Mouse (Mus musculus) c-Kit-positive CD71-positive TER-119-positive erythroid progenitor cells, embryonic 14.5 days (primary cell): Measurements from ENCODE around the gene Sept8.
A peak's percentile ranks its signal among the peaks of the same experiment; 100 is the strongest.
"Not testable (repeated sequence)": the region's sequence is repeated elsewhere in the genome, so short reads cannot be mapped to it uniquely, and the experiment has no call there.

ENCODE experiments used
- DNase-seq: peaks from one replicate; pipeline ENCODE4 v3.0.0-alpha.2; 2013; ENCODE audit warnings: low spot score

Sept8 gene

DNA sequence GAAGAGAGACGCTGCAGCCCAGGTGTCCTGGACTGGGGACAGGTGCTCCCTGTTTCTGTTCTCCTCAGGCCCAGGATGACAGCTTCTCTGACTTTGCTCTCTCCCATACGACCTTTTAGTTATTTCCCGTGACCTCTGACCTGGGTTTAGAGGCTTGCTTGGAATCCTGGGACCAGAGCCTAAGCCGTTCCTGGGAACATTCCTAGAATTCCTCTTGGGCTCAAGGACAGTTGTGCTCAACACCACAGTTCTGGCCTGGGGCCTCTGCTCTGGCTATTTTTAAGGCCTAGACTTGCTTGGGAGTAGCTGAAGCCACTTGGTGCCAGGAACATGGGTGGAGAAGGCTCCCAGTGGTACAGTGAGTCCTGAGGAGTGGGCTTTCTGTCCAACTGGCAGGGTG, 6.4 kb downstream of the Sept8 start:
- DNase-seq: no peak

DNA sequence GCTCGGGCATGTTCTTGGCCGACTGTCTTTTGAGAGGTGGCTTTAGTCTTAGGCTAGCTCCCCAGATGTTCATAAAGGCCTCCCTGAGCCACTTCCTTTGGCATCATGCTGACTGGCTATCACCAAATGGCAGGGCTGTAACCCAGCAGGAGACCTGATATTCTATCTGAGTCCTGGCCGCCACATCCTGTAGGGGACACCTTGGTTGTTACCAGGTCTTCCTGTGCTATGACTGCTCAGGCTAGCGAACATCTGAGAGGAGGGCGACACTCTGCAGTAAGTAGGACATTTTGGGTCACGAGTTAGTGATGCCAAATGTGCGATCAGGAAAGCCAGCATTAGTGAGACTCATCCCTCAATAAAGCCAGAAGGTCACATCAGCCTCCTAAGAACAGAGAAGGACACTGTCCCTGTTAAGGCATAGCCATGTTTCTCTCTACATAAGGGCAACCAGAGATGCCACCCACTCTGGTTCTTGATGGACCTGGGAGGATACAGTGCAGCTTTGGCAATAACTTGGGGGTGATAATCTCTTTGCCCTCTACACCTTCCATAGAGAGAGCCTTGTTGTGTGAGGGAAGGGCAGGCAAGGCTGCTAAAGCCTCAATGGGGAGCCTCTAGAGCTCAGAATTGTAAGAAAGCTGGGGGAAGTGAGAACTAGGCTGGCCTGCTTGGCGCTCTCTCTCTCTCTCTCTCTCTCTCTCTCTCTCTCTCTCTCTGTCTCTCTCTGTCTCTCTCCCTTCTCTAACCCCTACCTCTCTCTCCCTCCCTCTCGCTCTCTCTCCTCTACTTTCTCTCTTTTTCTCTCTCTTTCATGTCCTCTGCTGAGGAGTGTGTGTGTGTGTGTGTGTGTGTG, 9.6 kb downstream of the Sept8 start:
- no peak for DNase-seq

DNA sequence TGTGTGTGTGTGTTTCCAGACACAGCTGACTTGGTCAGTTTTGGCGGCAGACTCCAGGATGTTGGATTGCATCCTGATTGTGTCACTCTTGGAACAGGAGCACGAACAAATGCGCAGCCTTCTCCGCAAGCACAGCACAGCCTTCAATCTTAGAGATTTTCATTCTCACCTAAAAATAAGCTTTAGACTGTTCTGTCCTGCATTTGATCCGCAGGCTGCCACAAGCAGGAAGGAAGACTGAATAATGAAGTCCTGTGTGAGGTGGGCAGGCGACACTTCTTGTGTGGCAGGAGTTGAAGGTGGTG, 10.1 kb downstream of the Sept8 start:
- DNase-seq: no peak

DNA sequence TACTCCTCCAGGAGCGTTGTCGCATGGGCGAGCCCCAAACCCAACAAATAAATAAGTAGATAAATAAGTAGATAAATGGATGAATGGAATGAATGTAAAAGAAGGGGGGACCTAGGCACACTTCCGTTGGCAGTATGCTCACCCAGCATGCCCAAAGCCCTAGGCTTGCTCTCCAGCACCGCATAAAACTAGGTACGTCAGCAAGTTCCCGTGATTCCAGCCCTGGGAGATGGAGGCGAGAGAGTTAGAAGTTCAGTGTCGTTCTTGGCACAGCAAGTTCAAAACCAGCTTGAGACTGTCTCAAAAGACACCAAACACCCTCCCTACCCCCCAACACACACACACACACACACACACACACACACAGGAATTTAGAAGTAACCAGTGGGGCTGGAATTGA, 10.9 kb downstream of the Sept8 start:
- no peak for DNase-seq

DNA sequence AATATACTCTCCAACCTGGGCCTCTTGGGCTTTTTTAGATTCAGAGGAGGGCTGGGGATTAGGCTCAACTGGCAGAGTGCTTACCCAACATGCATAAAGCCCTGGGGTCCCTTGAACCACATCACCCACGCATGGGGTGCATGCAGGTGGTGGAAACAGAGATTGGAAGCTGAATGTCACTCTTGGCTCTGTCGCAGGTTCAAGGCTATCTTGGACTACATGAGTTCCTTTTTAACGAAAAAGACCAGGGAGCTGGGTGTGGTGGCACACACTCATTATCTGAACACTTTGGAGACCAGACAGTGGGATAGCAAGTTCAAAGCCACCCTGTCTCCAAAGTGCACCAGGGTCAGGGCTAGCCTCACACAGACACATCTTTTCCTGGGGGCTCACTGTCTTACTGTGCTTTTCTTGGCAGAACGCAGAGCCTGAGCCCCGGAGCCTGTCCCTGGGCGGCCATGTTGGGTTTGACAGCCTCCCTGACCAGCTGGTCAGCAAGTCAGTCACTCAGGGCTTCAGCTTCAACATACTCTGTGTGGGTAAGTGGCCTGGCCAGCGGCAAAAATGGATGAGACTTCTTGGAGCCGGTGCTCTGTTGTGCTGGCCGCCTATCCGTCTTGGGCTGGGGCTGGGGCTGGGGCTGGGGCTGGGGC, 12.6 kb downstream of the Sept8 start:
- DNase-seq: no peak

DNA sequence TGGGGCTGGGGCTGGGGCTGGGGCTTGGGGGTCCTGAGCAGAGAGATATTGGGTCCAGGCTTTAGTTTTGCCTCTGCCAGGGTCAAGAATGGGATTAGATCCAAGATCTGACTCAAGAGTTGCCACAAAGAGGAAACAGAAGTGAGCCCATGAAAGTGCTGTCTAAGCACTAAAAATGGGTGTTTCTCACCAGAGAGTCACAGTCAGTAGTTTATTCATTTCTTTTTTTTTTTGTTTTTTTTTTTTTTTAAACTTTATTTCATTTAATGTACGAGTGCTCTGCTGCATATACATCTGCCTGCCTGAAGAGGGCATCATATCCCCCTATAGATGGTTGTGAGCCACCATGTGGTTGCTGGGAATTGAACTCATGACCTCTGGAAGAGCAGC, 13.2 kb downstream of the Sept8 start:
- no peak for DNase-seq

DNA sequence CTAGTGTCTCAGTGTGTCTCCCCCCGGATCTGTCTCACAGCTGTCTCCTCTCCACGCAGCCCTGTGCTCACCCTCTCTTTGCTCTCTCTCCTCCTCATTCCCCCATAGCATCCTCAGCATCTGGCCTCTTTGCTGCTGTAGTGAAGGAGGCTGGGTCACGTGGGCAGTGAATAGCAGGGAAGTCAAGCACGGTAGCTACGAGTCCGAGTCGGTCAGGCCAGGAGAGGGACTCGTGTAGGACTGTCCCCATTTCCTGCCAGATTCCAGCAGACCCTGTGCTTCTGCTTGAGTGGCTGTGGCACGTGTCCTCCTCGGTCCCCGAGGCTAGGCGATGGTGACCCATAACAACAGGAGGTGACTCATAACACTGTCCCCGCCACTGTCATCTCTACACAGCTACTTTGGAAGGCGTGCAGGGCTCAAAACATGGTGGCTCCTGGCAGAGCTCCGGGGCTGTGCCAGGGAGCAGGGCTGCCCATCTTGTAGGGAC, 20.0 kb downstream of the Sept8 start:
- no peak for DNase-seq

DNA sequence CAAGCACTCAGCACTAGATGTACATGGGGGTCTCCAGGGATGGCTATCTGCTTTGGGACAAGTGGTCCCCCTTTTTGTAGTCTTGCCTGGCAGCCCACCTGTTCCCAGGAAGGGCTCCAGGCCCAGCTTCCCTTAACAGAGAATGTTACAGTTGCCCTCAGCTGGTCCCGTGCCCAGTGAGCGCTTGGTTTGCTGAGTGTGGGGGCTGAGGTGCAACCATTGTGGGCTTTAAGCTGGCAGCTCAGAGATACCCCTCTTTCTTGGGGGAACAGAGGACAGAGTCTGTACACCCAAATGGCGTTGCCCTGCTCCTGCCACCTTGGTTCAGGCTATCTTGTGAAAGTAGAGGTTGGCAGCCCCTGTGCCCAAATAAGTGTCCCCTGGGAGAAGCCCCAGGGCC, 21.3 kb downstream of the Sept8 start:
- no peak for DNase-seq

DNA sequence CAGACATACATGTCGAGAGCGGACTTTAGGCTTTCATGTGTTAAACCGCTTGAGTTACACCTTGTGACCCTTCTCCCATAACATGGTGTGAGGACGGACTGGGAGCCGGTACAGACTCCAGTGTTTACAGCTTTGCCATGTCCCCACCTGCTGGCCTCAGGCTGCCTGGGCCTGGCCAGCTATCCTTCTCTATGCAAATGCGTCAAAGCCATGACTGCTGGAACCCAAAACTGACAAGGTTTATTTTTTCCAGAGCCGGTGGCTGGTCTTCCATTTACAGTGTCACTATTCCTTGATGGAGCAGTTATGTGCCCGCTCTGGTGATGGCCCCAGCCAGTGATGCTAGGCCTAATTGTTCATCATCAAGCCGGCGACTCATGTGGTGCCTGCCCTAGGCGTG, 22.2 kb downstream of the Sept8 start:
- DNase-seq: no peak

DNA sequence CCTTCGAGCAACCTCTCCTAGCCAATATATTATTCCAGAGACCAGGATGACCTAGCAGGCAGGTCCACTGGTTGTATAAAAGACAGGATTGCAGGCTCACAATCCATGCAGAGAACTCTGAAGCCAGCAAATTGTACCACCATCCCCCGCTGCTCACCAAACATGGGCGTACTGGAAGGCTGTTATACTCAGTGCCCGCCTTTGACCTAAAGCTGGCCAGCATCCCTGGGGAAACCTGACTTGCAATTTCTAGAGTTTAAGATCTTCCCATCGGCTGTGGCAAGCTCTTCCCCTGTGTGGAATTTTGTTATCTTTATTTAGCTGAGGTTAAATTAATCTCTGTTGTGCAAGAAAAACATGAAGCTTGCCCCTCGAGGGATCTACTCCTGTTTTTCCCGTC, 24.0 kb downstream of the Sept8 start:
- no peak for DNase-seq

DNA sequence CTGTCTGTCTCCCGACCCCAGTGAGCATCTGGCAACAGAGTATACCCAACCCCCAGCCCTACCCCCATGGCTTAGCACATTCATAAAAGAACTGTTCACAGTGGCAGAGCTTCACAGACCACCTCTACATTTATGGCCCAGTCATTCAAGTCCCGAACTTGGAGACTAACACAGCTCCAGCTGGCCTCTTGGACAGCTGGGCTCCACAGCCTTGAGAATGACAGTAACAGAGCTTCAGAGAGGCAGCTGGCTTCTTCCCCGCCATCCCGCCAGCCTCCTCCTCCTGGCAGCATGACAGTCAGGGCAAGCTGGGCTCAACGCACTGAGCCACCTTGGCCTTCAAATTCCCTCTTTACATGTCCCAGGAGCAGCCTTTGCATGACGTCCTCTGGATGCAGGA, 27.2 kb downstream of the Sept8 start:
- no peak for DNase-seq

DNA sequence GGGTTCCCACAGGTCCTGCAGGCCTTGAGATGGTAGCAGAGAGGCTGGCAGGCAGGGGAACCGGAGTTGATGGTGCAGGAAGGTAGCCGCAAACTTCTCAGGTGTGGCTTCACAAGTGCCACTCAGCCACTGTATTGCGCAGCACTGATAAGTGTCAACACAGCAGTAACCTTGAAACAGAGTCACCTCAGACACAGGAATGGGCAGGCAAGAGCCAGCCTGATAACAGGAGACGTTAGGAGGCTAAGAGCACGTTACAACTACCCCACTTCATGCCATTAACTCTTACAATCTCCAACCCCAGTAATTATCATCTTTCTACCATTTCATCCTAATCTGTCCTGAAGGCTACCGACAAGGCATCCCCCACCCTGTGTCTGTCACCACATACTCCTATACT, 28.5 kb downstream of the Sept8 start:
- no peak for DNase-seq

DNA sequence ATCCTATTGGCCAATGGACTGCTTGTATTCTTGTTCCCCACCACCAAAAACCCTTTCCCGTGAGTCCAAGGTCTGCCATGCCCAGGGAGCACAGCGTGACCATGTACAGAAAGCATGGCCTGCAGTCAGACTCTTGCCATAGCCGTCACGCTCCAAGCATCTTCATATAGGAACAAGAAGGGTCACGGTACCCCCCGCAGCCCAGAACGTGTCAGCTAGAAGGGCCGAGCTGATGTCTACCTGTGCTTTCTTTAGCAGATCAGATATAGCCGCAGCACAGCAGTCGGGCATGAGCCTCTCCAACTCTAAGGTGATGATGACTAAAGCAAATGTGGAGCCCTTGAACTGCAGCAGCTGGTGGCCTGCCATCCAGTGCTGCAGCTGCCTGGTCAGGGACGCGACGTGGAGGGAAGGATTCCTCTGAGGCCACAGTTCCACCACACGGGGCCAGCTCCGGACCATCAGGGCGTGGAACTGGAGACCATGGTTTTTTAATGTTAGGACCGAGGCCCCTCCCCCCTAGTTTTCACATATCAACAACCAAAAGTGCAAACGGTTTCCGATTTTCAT, 29.1 kb downstream of the Sept8 start:
- DNase-seq: no peak

DNA sequence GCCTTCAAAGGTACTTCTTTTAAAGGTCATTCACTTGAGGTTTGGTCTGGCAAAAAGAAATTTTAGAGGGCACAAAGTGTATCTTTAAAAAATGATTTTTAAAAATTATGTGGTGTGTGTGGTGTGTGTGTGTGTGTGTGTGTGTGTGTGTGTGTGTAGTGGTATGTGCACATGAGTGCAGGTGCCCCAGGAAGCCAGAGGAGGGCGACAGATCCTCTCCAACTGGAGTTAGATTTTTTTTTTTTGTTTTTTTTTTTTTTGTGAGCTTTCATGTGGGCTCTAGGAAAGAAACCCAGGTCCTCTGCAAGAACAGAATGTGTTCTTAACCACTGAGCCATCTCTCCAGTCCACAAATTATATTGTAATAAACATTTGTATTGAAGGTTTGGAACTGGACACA, 31.7 kb downstream of the Sept8 start:
- no peak for DNase-seq

DNA sequence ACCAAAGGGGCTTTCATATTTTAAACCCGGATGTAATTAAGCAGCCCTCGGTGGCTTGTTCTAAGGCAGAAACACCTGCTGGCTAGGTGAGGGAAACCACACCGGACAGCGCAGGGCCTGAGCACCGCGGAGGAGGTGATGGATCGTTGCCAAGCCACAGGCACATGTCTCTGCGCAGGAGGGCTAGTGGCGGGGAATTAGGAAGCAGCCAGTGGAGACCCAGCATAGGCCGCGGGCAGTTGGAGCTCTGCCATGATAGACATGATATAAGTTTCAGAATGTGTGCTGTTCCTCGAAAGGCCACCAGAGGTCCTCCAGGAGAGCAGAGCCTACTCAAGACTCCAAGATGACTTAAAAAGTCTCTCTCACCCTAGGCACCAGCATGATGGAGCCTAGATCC, 32.7 kb downstream of the Sept8 start:
- DNase-seq: no peak

DNA sequence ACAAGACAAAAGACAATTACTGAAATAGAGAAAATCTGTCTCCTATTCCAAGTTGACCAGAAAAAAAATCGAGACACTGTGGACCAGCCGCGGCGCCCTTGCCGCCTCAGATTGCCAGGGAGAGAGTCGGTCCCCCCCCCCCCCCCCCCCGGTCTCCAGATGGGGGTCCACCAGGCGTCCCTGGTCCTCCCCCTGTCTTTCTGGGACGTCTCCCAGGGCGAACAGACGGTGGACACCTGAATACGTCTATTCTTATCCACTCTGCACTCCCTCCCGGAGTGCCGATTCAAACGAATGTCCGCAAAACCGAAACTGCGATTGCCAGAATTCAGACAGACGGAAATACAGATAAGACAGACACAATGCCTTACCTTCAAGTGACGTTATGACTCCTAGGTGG, 37.5 kb downstream of the Sept8 start:
- DNase-seq: not testable (repeated sequence)

DNA sequence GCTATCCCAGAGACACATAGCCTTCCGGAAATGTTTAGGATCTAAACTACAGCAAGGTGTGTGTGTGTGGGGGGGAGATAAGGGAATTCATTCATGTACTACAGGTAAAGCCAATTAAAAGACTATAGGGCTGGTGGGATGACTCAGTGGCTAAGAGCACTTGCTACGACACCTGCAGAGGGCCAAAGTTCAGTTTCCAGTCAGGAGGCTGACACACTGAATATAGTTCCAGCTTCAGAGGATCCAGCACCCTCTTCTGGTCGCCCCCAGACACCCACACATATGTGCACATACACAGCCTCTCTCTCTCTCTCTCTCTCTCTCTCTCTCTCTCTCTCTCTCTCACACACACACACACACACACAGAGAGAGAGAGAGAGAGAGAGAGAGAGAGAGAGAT, 38.9 kb downstream of the Sept8 start:
- not testable (repeated sequence) for DNase-seq

DNA sequence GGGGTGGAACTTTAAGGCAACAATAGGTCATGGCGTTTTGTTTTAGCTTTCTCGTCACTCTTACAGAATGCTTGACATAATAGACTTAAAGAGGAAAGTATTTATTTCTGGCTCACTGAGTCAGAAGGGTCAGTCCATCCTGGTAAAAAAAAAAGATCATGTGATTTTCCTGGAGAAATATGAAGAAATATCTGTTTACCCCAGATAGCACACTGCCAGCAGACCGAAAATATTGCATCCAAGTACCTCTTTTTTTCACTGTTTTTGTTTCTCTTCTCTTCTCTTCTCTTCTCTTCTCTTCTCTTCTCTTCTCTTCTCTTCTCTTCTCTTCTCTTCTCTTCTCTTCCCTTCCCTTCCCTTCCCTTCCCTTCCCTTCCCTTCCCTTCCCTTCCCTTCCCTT, 40.9 kb downstream of the Sept8 start:
- not testable (repeated sequence) for DNase-seq

DNA sequence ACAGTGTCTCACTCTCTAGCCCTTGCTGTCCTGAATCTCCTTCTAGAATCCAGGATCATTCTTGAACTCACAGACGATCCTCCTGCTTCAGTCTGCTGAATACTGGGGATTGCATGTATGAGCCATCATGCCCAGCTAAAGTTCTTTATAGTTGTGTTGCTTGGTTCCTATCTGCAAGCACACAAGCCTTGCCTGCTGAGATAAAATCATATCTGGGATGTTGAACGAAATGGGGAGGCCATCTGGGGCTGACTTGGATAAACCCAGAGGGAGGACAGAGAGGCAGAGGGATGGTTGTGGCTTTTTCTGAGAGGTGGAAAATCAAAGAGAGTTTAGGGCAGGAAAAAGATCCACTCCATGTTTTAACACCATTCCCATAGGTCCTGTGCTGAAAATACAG, 42.9 kb downstream of the Sept8 start:
- DNase-seq: no peak

DNA sequence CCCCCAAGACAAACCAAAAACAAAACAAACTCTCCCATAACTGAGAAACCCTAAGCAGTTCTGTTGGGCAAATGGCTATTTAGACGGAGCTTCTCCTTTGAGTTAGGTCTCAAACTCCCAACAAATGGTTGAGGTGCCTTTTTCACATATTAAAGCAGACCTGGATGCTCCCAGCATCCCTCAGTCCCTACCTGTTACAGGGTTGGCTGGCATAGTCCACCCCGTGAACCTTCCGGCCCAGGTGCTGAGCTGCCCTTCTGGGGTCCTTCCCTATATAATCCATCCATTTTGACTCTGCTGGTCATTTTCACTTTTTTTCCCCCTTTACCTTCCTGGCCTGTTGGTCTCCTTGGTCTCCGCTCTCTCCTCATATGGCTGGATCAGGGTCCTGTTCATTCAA, 47.6 kb downstream of the Sept8 start:
- DNase-seq: no peak

DNA sequence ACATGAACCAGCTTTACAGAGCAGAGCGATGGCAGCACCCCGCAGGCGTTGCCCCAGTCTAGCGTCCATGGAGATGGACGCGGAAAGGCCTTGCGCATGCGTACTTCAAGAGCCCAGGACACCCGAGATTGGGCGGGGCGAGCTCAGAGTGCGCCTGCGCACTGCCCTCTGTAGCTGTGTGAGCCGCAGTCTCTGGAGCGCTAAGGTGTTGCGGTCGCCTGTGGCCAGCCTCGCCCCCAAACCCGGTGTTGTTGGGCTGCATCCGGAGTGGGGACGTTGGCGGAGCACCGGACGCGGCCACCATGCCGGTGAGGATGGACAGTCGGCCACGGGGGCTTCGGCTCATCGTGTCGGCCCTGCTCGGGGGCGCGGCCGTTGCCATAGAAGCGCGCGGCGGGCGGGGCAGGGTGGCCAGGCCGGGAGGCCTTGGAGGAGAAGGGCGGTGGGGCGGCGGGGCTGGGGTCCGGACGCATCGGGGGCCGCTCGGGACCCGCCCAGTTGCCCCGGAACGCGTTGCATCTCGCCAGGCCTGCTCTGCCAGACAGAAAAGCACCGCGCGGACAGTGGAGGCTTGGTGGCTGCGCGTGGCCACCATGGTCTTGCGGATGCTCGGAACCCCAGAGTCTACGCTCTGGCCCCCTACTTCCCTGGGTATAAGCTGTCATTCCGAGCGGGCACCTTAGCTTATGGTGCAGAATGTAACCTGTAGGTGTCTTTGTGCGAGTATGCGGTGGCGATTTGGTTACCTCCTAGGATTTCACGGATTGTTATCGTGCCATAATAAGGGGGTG, 48.4 kb downstream of the Sept8 start, which contains the start of gene Kif3a:
Gene Kif3a, plus strand, starts transcription at position 156 of the 791 bp plus-strand sequence.
- DNase-seq: peak; percentile 96

DNA sequence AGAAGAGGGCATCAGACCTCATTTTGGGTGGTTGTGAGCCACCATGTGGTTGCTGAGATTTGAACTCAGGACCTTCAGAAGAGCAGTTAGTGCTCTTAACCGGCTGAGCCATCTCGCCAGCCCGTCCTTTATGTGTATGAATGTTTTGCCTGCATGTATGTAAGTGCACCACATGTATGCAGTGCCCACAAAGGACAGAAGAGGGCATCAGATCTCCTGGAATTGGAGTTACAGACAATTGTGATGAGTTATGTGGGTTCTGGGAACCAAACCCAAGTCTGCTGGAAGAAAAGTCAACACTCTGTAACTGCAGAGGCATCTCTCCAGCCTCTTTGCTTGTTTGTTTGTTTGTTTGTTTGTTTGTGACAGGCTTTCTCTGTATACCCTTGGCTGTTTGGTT, 61.5 kb downstream of the Sept8 start:
- no peak for DNase-seq

DNA sequence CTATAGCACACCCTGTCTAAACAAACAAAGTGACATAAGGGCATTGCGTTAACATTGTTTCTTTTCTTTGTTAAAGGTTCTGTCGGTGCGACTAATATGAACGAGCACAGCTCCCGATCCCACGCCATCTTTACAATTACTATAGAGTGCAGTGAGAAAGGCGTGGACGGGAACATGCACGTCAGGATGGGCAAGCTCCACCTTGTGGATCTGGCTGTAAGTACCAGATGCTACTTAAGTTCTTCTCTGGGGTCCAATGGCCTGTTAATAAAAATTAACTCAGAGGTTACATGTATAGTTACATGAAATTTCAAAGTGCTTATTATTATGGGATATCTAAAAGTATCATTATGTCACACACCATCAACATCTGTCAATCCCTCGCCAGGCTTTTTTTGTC, 64.1 kb downstream of the Sept8 start:
- no peak for DNase-seq
